Mouse (Mus musculus): ENCODE measurements at regions not wholly inside any gene's neighbourhood (a gene's known extent, or its start where the extent isn't known, plus 50 kb on each side); places are given as distances from the start of the nearest gene placed in this dataset.

GRCm38 (mm10) chr13:99577686-99578085 lies 61.3 kb upstream of the Map1b start:
- CTCF ChIA-PET, result no interaction called here

- CTCF ChIA-PET, result no interaction called here
These were observed 56.7 kb upstream of the Map1b start for GRCm38 (mm10) chr13:99573021-99573420.

DNA sequence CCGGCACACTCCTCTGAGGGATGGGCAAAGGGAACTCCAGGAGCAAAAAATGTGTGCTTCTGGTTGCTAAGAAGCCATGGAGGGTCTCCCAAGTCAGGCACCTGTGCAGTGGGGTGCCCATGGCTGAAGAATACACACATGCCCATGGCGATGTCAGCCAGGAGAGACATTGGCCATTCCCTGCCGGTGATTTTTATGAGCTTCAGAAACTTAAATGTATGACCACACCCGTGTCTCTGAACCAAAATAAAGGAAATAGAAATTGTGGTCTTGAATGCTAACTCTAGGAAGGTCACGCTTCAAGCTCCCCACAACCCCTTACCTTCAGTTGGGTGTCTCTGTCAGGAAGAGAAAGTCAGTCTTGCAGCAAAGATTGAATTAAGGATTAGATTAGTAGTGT lies 56.0 kb upstream of the Map1b start:
- CTCF ChIA-PET, result no interaction called here
